Mouse (Mus musculus): ENCODE measurements at regions not wholly inside any gene's neighbourhood (a gene's known extent, or its start where the extent isn't known, plus 50 kb on each side); places are given as distances from the start of the nearest gene placed in this dataset.

GRCm38 (mm10) chr7:136754821-136755220, 139.6 kb upstream of the Mgmt start:
- peak in 1 of 2 experiments; percentile 14 for DNase-seq (ENCODE audit: low spot score in 2 of 2)

- no peak for DNase-seq (ENCODE audit: low spot score in 2 of 2)
These were observed 129.4 kb upstream of the Mgmt start for GRCm38 (mm10) chr7:136765026-136765425.

DNA sequence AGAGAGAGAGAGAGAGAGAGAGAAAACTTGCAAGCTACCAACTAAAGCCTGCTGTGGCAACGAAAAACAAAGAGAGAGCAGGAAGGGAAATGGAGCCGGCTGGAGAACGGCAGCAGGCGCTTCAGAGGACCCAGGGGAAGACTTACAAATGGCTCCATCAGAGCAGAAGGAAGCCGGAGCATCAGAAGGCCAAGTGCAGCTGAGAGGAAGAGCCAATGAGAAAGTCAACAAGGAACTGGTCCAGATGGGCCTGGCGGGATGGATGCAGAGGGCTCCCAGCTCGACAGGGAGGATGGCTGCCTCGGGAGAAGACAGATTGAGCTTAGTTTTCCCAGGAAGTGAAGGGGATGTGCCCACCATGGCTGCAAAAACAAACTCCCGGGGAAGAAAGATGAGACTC, 127.2 kb upstream of the Mgmt start:
- DNase-seq (ENCODE audit: low spot score in 2 of 2): peak in 1 of 2 experiments; percentile 11

GRCm38 (mm10) chr7:136780708-136781107, 113.7 kb upstream of the Mgmt start:
- DNase-seq (ENCODE audit: low spot score in 2 of 2): no peak

- no peak for DNase-seq (ENCODE audit: low spot score in 2 of 2)
These were observed 103.3 kb upstream of the Mgmt start for GRCm38 (mm10) chr7:136791162-136791561.

GRCm38 (mm10) chr7:136792131-136792530, 102.3 kb upstream of the Mgmt start:
- DNase-seq (ENCODE audit: low spot score in 2 of 2): peak in 1 of 2 experiments; percentile 23

DNA sequence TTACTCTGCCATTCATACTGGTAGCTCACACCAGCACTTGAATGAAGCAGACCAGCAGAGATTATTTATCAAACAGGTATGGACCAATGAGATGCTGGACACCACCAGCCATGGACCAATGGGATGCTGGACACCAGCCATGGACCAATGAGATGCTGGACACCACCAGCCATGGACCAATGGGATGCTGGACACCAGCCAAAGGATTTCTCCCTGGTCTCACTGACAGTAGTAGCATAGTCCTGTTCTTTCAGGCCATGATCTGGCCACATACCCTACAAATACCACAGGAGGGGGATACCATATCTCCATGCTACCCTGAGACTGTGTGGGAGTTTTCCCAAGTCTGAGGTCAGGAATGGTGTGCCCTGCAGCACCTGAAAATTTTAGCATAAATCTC, 98.0 kb upstream of the Mgmt start:
- DNase-seq (ENCODE audit: low spot score in 2 of 2): no peak

DNA sequence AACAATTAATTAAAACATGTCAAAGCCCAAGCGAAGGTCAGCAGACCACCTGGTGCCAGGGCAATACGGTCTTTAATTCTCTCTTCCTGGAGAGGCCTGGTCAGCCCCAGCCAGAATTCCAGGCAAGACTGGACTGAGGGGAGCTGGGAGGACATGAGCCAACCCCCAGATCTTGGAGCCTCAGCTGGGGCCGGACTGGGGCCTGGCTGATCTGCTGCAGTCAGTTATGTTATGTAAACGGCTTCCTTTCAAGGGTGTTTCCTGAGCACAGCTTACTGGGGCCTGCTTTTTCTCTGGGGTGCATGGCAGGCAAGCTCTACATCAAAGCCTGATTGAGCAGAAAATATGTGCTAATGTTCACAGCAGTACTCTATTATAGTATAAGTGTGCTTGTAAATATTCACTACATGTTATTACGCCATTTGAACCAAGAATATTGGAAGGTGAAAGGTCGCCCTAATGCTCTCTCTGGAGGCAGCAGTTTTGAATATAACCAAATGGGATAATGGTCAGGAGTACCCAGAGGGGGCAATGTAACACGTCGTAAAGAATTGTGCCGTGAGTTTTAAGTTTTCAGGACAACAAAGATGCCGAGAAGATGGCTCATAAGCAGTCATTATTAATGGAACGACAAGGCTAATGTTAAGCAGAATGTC, 96.5 kb upstream of the Mgmt start:
- DNase-seq (ENCODE audit: low spot score in 2 of 2): no peak

- DNase-seq (ENCODE audit: low spot score in 2 of 2): no peak
These were observed 95.8 kb upstream of the Mgmt start for GRCm38 (mm10) chr7:136798605-136799004.

GRCm38 (mm10) chr7:136807101-136807500, 87.3 kb upstream of the Mgmt start:
- DNase-seq (ENCODE audit: low spot score in 2 of 2): no peak

- DNase-seq (ENCODE audit: low spot score in 2 of 2): no peak
These were observed 86.4 kb upstream of the Mgmt start for GRCm38 (mm10) chr7:136807968-136808367.

DNA sequence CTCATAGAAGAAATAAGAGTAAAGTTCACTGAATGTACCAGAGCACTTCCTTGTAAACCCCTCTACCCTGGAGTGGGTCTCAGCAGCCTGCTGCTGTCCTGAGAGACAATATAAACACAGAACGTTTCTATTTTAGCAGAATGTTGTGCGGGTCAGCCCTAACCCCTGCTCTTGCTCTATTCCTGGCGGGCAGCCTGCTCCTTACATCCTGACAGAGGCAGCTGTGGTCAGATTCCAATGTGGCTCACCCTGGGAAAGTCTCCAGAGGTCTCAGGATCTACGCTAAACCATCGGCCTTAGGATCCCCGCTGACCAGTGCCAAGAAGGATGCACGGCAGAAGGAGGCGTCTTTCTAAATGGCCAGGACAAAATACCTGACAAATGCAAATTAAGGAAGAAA, 84.8 kb upstream of the Mgmt start:
- DNase-seq (ENCODE audit: low spot score in 2 of 2): no peak

- DNase-seq (ENCODE audit: low spot score in 2 of 2): no peak
These were observed 80.6 kb upstream of the Mgmt start for GRCm38 (mm10) chr7:136813691-136814325.

GRCm38 (mm10) chr7:136814751-136815150, 79.7 kb upstream of the Mgmt start:
- DNase-seq (ENCODE audit: low spot score in 2 of 2): no peak

GRCm38 (mm10) chr7:136820291-136820690, 74.1 kb upstream of the Mgmt start:
- DNase-seq (ENCODE audit: low spot score in 2 of 2): no peak

DNA sequence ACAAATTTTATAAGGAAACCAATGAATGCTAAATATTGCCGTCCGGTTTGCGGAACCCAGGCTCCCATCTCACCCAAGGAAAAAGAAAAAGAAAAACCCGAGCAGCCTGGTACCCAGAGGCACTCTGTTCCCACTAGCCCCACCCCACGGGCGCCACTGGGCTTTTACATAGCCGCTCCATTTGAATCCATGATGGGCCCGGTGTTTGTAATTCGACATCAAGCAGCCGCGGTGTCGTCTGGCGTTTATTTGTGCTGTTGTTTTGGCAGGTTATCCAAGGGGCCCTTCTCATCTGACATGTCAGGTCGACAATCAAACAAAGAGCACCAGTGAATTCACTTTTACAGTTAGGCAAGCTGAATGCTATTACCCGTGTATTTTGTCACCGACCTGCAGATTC, 68.8 kb upstream of the Mgmt start:
- DNase-seq (ENCODE audit: low spot score in 2 of 2): no peak

- DNase-seq (ENCODE audit: low spot score in 2 of 2): no peak
These were observed 64.6 kb upstream of the Mgmt start for GRCm38 (mm10) chr7:136829621-136830313.

DNA sequence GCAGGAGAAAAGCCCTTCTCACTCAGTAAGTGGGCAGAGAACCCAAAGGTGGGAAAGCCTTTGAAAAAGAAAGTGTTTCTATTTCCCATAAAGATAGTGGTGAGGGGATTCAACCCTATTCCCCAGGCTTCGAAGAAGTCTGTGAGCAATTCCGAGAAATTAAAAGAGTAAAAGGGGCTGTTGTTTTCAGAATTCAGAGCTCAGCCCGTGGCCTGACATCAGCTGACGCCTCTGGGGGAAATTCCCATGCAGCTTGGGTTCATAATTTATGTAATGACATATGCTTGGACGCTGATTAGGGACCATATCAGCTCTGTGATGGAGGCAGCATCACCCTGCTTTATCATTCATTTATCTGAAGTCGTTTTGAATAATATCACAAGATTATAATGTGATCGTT, 62.0 kb upstream of the Mgmt start:
- no peak for DNase-seq (ENCODE audit: low spot score in 2 of 2)

DNA sequence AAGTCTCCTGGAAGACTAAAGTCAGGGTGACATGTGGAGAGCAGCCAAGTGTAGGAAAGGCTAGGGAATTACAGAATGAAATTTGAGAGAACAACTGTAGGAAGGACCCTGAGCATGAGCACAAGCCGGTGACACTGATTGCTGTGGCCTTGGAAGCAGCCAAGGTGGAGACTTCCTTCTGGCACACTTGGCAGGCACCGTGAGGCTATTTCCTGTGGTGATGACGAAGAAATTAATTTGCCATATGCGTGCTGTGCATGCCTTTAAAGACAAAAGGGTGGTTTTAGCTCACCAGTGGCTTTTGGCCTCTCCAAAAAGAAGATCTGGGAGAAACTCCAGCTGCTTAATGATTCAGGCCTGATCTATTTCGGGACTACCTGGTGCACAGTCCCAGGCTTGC, 55.4 kb upstream of the Mgmt start:
- DNase-seq (ENCODE audit: low spot score in 2 of 2): no peak

DNA sequence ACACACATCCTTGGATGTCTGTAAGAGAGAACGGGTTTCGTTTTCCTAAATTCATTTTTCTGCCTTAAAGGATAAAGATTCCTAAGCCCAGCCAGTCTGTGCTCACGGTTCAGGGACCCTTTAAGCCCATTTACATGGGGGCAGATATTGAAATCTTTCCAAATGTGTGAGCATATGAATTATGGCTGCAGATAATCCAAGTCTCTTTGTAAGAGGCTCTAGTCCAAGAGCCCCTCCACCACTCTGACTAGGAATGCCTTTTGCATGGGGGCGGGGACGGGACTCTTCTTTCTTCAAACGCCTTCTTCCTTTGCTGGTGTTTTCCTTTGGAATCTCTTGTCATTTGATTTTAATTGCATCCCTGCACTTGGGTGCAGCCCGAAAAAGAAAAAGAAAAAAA, 54.2 kb upstream of the Mgmt start:
- DNase-seq (ENCODE audit: low spot score in 2 of 2): no peak

- no peak for DNase-seq (ENCODE audit: low spot score in 2 of 2)
These were observed 51.7 kb upstream of the Mgmt start for GRCm38 (mm10) chr7:136842751-136843150.

DNA sequence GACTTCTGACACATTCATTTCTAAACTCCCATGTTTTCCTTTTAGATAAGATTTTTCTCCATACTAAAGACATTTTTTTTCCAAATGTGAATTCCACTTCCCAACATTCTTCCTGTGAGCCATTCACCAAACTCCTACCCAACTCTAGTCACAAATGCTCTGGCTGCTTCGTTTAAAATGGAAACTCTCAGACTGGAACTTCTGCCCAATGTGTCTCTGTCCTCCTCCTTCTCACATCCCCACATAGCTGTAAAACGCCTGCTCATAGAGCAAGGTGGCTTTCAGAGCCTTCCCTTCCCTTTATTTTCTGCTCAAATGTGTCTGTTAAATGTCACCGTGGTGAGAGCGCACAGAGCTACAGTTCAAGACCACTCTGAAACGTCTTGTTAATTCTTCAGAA, 50.1 kb upstream of the Mgmt start:
- no peak for DNase-seq (ENCODE audit: low spot score in 2 of 2)
